Mouse (Mus musculus): ENCODE data around the gene Kif20b.

GRCm38 (mm10) chr19:34912366-34912765 lies 9.8 kb upstream of the Kif20b start:
- no peak for TF ChIP-seq CTCF (IDR thresholded peaks at IDR 0.05; ENCODE audit: borderline replicate concordance, insufficient read depth, low read depth, low read length)
- TF ChIP-seq POLR2A (IDR thresholded peaks at IDR 0.05; ENCODE audit: borderline replicate concordance, insufficient read depth, low read length) = no peak
